Mouse (Mus musculus) gastrocnemius, postnatal 4 days (tissue): Measurements from ENCODE around the gene Ticam1. TPM values are rescaled to one million over a fixed set of nuclear protein-coding genes. Genes with fewer than 3 reads are reported as not detected.

ENCODE experiments used
- DNase-seq, 2 experiments: peaks; one replicate each; pipeline ENCODE4 v3.0.0; 2021 to 2022; ENCODE audit warnings: low spot score in 2 of 2, mixed read lengths in 2 of 2
- total RNA-seq, 2 experiments: library from RNA; stranded (reverse); gene quantifications; 2 replicates each; pipeline ENCODE4 v1.2.3; 2021

Ticam1 gene
- total RNA-seq, 2 experiments from 2014 or later, result 8.5 to 8.9 TPM

DNA sequence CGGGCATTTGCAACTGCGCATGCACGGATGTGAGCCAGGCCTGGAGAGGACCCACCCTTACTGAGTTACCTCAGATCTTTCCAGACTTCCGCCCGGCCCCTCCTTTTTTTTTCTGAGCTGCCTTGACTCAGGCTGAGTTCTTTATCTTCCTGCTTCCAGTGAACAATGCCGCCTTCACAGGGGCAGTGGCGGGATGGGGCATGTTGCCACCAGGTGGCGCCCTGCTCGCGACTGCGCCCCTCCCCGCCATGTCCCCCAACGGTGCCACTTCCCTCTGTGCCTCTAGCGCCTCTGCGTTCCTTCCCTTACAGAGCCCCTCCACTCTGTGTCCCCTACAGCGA lies 14.6 kb upstream of the Ticam1 start:
- DNase-seq, result peak; percentile 87 to 90

DNA sequence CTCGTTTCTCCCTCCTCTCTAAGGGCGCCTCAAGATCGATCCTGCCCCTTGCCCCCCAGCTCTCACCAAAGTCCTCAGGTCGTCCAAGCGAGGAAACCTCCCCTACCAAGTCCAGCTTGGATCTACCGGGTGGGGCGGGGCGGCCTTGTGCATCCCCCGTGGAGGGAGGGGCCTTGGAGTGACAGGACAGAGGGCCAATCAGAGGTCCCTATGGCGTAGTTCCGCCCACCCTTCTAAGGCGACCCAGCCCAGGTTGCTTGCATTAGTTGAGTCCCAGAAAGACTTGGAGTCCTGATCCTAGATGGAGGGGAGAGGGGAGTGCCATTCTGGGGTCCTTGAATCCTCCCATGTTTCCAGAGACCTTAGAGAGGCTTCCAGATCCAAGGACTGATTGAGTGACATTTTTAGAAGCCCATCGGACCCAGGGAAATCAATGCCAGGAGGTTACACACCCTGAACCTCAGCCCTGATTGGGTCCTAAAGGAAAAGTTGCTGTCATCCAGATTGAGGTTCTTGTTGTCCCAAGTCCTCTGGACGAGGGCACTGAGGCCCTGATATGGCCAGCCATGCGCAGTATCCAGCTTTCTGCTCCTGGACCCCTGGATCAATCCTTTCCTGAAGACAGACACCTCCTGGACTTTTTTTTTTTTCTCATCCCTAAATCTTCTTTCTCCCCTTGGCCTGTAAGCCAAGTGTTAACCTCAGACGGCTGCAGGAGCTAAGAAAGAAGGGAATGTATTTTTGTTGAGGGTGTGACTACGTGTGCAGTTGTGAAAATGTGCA lies 14.0 kb upstream of the Ticam1 start:
- peak; percentile 96 to 97 for DNase-seq

DNA sequence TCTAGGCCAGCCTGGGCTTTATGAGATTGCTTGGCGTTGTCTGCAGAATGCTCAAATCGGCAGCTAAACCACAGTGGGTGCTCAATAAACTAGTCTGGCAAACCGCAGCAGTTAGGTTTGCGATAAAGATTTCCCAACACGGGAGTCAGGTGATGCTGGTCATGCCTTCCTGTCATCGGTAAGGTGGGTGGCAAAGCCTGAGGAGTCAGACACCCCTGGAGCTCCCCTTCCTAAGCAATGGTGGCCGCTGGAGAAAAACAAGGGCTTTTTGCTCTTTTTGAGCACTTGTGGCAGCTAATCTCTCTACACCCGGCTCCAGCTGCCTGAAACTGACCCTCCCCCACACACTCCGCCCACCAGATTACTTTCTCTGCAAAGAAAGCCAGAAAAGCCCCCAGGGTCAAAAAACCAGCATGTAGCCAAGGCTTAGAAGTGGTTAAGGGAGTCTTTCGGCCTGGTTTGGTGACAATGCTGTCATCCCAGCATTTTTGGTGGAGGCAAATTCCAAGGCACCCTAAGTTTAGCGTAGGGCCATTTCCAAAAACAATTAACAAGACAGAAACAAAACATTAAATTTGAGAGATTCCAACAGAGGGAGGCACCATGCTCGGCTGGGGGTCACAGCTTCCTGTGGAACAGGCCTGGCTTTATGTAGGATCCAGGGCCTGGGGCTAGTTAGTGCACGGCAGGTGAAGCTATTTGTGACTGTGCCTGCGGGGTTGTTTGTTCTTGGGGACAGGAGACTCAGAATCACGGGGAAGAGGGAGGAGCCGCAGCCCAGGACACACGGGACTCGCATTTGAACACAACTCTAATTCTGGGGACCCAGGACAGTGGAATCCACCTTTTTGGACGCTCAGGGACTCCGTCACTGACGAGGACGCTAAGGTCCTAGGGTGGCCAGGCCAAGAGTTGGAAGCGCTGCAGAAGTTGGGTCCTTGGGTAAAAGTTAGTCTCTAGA lies 13.1 kb upstream of the Ticam1 start:
- DNase-seq, result peak in 1 of 2 experiments; percentile 75

DNA sequence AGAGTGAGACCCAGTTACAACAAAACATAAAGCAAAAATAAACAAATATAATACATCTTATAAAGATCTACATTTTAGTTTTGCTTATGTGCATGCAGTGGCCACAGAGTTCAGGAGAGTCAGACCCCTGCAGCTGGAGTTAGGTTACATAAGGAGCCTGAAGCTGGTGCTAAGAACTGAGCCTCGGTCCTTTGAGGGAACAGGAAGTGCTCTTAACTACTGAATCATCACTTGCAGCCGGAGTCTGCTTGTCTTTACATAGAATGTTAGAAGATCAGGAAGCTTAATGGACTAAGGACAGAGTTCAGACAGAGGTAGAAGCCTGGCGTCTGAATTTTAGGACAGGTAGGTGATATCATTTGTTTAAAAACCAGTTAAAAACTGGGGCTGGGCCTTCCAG lies 12.3 kb upstream of the Ticam1 start:
- no peak for DNase-seq

DNA sequence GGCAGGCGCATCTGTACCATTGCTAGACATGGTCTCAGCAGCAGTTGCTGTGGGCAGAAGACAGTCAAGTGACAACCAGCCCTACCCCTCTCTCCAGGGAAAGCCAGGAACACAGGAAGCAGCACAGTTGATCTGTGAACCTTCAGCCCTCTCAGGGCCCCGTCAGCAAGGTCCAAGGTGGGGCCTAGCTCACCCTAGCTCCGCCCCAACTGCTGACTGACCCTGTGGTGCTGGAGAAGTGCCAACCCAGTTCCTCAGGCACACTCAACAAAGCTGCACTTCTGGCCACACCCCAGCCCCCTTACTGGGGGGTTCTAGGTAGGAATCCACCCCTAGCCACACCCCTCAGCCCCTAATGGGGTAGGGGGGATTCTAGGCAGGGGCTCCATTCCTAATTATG lies 11.2 kb upstream of the Ticam1 start:
- no peak for DNase-seq

DNA sequence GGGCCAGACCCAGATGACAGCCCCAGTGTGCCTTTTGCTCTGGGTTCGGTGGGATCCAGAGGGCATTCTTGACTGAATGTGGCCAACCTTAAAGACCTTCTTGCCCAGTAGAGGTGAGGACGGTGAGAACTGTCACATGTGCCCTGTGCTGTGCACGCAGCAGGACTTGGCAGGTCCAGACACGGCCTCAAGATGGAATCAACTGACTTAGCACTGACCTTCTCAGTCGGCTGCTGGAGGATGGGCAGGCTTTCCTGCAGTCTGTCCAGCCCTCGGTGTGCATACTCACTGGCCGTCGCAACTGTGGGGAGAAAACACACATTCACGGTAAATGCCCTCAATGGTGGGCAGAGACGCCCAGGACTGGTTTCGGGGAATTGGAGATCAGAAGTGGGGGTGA lies 9.4 kb upstream of the Ticam1 start:
- DNase-seq, result no peak

DNA sequence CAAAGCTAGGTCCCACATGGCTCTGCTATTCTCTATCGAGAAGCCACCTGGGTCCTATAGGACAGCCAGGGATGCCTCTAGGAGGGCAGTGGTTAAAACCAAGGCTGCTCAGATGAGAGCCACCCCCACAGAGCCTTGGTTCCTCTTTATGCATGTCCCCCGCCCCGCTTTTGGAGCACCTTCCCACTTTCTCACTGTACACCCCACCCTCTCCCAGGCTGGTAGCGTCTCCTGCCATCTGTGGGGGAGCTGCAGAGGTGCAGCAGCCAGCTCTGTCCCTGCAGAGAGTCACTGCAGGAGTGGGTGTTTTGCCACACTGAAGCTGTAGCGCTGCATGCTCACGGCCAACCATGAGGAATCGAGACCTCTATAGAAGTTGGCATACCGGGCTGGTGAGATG lies 6.7 kb upstream of the Ticam1 start:
- DNase-seq, result no peak

DNA sequence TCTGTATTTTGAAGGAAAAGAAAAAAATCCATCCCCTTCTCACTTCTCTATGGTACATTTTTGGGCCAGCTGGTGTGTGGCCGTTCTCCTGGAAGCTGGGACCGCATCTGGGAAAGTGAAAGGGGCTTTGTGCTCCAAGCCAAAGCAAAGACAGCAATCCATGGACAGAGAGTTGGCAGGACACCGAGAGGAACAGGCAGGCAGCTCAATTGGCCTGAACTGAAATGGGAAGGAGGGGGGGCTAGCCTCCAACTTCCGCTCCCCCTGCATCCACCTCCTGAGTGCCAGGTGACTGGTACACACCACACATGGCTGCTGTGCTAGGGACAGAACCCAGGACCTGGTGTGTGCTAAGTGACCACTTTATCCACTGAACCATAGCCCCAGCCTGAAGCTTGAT lies 6.2 kb upstream of the Ticam1 start:
- no peak for DNase-seq

DNA sequence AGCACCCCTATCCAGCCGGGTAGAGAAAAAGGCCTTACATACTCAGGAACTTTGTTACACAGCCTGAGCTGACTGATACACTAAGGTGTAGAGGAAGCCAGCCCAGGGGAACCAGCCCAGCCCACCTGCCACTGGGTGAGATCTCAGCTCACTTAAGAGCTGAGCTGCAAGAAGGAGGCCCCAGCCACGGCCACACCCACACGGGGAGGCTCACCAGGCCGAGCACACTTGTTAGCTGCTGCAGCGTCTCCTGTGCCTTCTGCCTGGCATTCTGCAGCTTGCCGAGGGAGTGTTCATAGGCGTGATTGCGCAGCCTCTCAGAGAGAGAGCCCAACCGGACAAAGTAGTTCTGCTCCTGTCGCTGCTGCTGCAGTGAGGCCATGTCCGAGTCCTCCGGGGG lies 4.6 kb upstream of the Ticam1 start:
- no peak for DNase-seq

DNA sequence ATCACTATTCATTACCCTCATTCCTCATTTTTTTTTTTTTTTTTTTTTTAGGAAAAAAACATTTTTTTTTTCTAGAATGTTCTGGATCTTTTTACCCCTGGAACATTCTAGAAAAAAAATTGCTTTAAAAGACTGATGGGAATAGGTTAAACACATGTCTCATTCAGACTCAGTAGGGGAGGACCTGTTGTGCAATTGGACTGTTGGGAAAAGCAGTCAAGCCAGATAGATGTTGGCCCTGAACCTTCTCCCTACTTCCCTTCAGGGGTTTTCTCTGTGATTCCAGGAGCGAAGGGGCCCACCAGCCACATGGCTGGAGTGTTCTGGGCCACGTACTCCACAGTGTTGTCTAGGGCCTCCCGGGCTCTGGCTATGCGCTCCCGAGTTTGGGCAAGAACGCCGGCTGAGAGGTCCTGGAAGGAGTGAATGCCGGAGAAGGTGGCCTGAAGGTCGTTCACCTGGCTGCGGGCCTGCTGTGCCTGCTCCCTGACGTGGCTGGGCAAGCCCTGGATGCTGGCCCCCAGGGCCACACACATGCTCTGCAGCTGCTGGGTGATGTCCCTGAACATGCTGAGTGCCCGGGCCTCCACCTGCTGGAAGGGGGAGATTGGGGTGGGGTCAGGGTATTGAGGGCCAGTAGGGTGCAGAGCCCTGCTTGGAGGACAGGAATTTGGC lies 3.0 kb upstream of the Ticam1 start:
- no peak for DNase-seq

DNA sequence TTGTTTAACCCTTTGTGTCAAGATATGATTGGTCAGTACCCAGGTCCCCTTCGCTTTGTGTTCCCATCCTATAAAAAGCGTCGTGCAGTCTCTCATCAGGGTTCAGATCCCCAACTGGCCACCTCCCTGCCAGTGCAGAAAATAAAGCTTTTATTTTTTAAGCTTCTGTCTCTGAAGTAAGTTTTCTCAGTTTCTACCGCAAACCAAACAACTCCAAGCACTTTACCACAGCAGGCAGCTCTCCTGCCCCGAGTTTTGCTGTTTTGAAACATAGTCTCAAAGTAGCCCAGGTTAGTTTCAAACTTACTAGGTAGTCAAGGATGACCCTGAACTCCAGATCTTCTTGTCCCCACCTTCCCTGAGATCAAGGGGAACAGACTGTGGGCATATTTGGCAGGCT lies 1.8 kb upstream of the Ticam1 start:
- no peak for DNase-seq

DNA sequence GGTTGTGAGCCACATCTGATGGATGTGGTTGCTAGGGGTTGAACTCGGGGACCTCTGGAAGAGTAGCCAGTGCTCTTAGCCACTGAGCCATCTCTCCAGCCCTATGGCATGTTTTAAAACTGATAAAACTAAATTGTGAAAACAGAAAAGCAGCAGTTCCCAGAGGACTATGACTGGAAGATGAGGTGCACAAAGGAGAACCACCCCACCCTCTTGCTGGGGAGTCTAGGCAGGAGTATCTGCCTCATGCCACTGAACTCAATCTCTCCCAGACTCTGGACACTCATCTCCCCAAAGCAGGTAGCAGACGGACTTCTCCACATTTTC lies 944 bp upstream of the Ticam1 start:
- no peak for DNase-seq

DNA sequence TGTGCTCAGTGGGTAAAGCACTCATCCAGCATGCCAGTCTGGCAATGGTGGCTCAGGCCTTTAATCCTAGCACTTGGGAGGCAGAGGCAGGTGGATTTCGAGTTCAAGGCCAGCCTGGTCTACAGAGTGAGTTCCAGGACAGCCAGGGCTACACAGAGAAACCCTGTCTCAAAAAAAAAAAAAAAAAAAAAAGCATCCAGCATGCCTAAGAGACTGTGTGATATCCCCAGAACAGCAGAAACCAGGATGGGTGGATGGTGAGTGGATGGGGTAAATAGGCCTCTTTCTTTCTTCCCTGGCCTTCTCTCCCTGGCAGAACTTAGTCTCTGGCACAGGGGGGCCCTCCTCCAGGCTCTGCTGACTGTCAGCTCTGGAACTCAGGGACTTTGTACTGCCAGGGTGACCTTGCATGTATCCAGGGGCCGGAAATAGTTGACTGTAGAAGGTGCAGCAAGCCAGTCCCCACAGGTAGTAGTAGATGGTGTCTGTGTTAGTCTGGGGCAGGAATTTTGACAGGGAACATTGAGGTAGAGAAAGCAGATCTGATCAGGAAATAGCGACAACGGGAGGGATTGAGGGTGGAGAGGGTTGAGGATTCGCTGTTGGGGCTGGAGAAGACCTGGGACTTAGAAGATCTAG lies 625 bp downstream of the Ticam1 start:
- DNase-seq, result no peak

DNA sequence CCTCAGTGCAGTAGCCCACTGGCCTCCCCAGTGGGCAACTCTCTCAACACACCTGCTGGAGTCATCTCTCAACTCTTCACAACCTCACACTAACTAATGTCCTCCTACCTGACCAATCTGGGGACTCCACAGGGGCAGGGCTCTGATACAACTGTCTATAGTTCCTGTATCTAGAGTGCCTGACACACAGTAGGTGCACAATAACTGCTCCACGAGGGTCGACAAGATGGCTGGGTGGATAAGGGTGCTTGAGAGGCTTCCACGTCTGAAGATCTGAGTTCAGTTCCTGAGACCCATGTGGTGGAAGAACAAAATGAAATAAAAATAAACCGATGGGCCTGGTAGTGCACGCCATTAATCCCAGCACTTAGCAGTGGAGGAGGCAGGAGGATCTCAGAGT lies 2.6 kb downstream of the Ticam1 start:
- no peak for DNase-seq

DNA sequence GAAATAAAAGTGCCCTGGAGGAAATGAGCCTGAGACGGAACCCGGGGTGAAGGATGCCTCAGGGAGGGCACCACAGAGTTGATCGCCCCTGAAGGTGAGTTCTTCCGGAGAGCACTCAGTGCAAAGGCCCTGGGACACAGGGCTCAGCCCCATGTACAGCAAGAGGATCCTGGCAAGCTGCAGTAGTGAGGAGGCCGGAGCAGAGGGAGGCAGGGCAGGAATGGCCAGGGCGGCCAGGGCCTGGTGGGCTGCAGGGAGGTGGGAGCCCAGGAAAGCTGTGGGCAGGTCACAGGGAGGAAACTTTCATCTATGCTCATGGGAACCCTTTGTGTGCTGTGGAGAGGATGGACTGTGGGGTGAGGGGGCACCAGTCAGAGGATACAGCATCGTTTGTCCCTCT lies 3.1 kb downstream of the Ticam1 start:
- no peak for DNase-seq

DNA sequence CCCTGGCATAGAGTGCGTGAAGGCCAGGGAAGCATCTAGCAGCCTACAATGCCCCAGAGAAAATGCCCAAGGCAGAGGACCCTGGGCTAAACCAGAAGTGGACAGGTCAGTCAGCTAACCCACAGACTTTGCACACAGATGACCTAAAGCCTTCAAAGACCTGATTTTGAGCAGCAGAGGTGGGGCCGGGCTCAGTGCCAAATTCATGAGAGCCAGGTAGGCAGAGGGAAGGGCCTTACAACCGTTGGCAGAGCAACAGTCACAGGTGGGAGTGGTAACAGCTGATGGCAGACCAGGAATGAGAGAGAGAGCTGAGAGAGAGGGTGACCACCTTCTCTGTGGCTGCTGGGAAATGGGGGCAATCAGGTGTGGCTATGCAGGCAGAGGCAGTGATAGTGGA lies 3.9 kb downstream of the Ticam1 start:
- DNase-seq, result no peak

DNA sequence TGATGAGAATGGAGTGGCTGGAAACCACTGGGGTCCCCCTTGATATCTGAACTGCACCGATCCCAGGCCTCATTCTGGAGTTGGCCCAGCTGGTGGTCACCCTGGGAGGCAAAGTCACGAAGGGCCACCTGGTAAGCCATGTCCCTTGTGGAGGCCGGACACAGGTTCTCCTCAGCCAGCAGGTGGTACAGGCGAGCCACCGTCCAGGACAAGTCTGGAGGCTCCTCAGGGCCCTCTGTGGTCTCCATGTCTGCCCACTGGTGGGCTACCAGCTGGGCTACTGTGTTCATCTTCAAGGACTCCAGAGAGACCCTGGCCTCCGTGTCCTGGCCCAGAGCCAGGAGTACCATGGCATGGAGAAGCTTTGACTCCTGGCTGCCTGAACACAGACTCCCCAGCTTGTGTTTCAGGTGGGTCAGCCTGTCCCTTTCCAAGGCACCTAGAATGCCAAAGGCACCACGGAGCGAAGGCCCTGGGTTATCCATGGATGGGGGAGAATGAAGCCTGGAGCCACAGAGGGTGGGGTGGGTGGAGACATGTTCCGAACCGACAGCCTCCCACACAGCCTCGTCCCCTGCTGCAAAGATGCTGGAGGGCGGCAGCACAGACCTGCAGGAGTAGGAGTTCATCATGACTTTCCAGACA lies 4.9 kb downstream of the Ticam1 start:
- DNase-seq, result no peak

DNA sequence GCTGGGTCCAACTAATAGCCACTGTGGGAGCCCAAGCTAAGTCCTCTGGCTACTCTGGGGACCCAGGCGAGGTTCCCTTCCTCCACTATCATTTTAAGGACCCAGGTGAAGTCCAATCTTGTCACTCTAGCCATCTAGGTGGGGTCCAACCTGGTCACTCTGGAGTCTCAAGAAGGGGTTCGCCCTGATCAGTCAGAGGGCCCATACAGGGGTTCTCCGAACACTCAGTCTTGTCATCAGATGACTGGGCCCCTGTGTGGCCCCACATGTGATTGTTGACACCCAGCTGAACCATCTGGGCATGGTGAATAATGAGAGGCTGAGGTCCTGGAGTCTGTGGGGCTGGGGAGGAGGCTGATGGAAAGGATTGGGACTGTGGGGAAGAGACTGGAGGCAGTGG lies 6.8 kb downstream of the Ticam1 start:
- DNase-seq, result no peak

DNA sequence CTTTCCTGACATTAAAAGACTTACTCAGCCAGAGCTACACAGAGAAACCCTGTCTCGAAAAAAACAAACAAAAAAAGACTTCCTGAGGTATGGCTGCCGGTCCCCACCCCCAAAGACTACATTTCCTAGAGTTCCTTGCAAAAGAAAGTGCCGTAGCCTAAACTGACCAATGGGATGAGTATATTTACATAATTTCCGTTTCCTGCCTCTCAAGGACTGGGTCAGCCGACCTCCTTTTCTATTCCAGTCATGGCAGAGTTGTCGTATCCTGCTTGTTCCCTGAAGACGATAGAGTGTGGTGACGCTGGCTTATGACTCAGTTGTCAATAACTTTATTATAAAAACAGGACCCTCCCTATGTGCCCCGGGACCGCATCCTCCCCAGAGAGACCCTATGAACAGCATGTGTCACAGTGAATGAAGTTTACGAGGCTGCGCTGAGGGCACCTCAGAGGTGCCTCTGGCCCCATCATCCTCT lies 7.4 kb downstream of the Ticam1 start:
- DNase-seq, result no peak

DNA sequence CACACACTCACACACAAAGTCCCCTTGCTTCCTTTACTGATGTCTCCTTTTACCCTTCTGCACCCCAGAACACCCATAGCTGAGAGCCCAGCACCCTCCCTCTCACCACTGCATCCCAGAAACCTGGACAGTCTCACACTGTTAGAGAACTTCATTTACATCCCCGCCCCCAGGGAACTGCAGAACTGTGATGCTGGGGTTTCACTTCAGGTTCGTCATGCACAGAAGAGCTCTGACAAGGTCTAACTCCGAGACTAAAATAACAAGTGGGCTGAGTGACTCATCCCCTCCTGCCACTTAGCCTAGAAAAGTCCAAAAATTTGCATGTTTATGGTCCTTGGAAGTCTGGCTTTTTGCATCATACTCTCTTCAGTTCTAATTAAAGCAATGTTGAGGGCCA lies 10.3 kb downstream of the Ticam1 start:
- no peak for DNase-seq

DNA sequence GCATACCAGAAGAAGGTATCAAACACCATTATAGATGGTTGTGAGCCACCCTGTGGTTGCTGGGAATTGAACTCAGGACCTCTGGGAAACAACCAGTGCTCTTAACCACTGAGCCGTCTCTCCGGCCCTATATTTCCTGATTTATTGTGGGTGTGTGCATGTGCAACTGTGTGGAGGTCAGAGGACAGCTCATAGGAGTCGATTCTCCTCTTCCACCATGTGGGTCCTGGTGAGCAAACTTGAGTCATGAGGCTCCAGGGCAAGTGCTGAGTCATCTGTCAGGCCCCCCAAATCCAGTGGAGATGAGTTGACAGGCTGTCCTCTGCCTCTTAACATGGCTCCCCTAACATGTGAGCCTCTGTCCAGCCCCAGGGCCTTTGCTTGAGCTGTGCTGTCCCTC lies 10.7 kb downstream of the Ticam1 start:
- no peak for DNase-seq
